Mouse (Mus musculus) MEL (cell line): ENCODE measurements at regions not wholly inside any gene's neighbourhood (a gene's known extent, or its start where the extent isn't known, plus 50 kb on each side); places are given as distances from the start of the nearest gene placed in this dataset.

ENCODE experiments used
- DNase-seq: peaks from one replicate; pipeline ENCODE4 v3.0.0; 2011; ENCODE audit warnings: low read depth, low spot score
- H3K27ac ChIP-seq: 2 replicates; pipeline ENCODE4 v1.5.1; 2012; ENCODE audit warnings: low read depth, mild to moderate bottlenecking, control low read depth, low read length, moderate library complexity; ENCODE audit not compliant: control insufficient read depth
- H3K27me3 ChIP-seq, 2 experiments: fragments of 150-350 bp in 1 of 2; sonication (generic) in 1 of 2; 2 replicates each; pipeline ENCODE4 v1.6.1; 2012; ENCODE audit warnings: low read length in 2 of 2, mild to moderate bottlenecking in 2 of 2, improper control_type of control experiment in 1 of 2, moderate library complexity in 1 of 2; ENCODE audit not compliant: insufficient read depth in 2 of 2, control insufficient read depth in 1 of 2
- H3K36me3 ChIP-seq, 2 experiments: 2 replicates each; pipeline ENCODE4 v1.6.1; 2012 to 2014; ENCODE audit warnings: low read length in 2 of 2, improper control_type of control experiment in 1 of 2, inconsistent platforms in 1 of 2, mild to moderate bottlenecking in 1 of 2; ENCODE audit not compliant: insufficient read depth in 2 of 2, control insufficient read depth in 1 of 2
- H3K4me1 ChIP-seq, 2 experiments: fragments of 150-350 bp in 1 of 2; sonication (generic) in 1 of 2; 2 replicates each; pipeline ENCODE4 v1.6.1; 2012; ENCODE audit warnings: low read length in 2 of 2, improper control_type of control experiment in 1 of 2, mild to moderate bottlenecking in 1 of 2; ENCODE audit not compliant: insufficient read depth in 2 of 2, control insufficient read depth in 1 of 2
- H3K4me3 ChIP-seq, 2 experiments: fragments of 150-350 bp in 1 of 2; sonication (generic) in 1 of 2; 2 replicates each; pipeline ENCODE4 v1.5.1; 2012; ENCODE audit warnings: low read depth in 2 of 2, low read length in 2 of 2, mild to moderate bottlenecking in 2 of 2, moderate library complexity in 2 of 2, control low read depth in 1 of 2, improper control_type of control experiment in 1 of 2; ENCODE audit not compliant: control insufficient read depth in 1 of 2, insufficient read depth in 1 of 2
- H3K79me2 ChIP-seq: 2 replicates; pipeline ENCODE4 v1.6.1; 2012; ENCODE audit warnings: mild to moderate bottlenecking, low read length, moderate library complexity; ENCODE audit not compliant: control insufficient read depth, poor library complexity, insufficient read depth
- H3K9ac ChIP-seq: 2 replicates; pipeline ENCODE4 v1.6.1; 2012; ENCODE audit warnings: low read depth, mild to moderate bottlenecking, control low read depth, low read length, moderate library complexity; ENCODE audit not compliant: control insufficient read depth, poor library complexity, severe bottlenecking
- H3K9me3 ChIP-seq: fragments of 150-350 bp; sonication (generic); replicated peaks from 2 replicates; pipeline ENCODE4 v1.6.1; 2012; ENCODE audit warnings: mild to moderate bottlenecking, low read length, improper control_type of control experiment, moderate library complexity; ENCODE audit not compliant: insufficient read depth
- CTCF ChIP-seq, 3 experiments: IDR thresholded peaks in 2 of 3; conservative IDR thresholded peaks in 1 of 3; 2 replicates each; pipeline ENCODE4 v1.5.1; 2011 to 2012; ENCODE audit warnings: low read length in 3 of 3, low read depth in 2 of 3, mild to moderate bottlenecking in 2 of 3, improper control_type of control experiment in 1 of 3, inconsistent platforms in 1 of 3, mixed read lengths in 1 of 3, moderate library complexity in 1 of 3; ENCODE audit not compliant: control insufficient read depth in 1 of 3, insufficient read depth in 1 of 3, poor library complexity in 1 of 3, severe bottlenecking in 1 of 3
- ELF1 ChIP-seq: IDR thresholded peaks from 2 replicates; pipeline ENCODE4 v1.6.1; 2014; ENCODE audit warnings: low read depth, mild to moderate bottlenecking, inconsistent platforms, low read length, improper control_type of control experiment, moderate library complexity
- EP300 ChIP-seq, 2 experiments: IDR thresholded peaks; 2 replicates each; pipeline ENCODE4 v1.6.1; 2011; ENCODE audit warnings: improper control_type of control experiment in 2 of 2, low read length in 2 of 2, low read depth in 1 of 2, mild to moderate bottlenecking in 1 of 2
- ETS1 ChIP-seq: IDR thresholded peaks from 2 replicates; pipeline ENCODE4 v1.6.1; 2012; ENCODE audit warnings: low read depth, mild to moderate bottlenecking, inconsistent platforms, low read length, improper control_type of control experiment, moderate library complexity
- GABPA ChIP-seq: IDR thresholded peaks from 2 replicates; pipeline ENCODE4 v1.6.1; 2012; ENCODE audit warnings: low read depth, mild to moderate bottlenecking, inconsistent platforms, low read length, improper control_type of control experiment, moderate library complexity
- HCFC1 ChIP-seq: IDR thresholded peaks from 2 replicates; pipeline ENCODE4 v1.6.1; 2012; ENCODE audit warnings: low read depth, mild to moderate bottlenecking, inconsistent platforms, low read length, improper control_type of control experiment, moderate library complexity
- JUND ChIP-seq: IDR thresholded peaks from 2 replicates; pipeline ENCODE4 v1.6.1; 2011; ENCODE audit warnings: low read depth, mild to moderate bottlenecking, improper control_type of control experiment, low read length
- KAT2A ChIP-seq: conservative IDR thresholded peaks from 2 replicates; pipeline ENCODE4 v1.6.1; 2012; ENCODE audit warnings: low read depth, low read length, improper control_type of control experiment, inconsistent platforms
- MAFK ChIP-seq: IDR thresholded peaks from 2 replicates; pipeline ENCODE4 v1.6.1; 2011; ENCODE audit warnings: low read depth, mild to moderate bottlenecking, low read length, improper control_type of control experiment, borderline replicate concordance
- MEF2A ChIP-seq: IDR thresholded peaks from 2 replicates; pipeline ENCODE4 v1.6.1; 2014; ENCODE audit warnings: low read depth, mild to moderate bottlenecking, inconsistent platforms, low read length, improper control_type of control experiment; ENCODE audit not compliant: poor library complexity, insufficient replicate concordance, severe bottlenecking; ENCODE audit errors: extremely low read depth
- MYC ChIP-seq: IDR thresholded peaks from 2 replicates; pipeline ENCODE4 v1.6.1; 2011; ENCODE audit warnings: low read depth, mild to moderate bottlenecking, low read length, improper control_type of control experiment, moderate library complexity
- NELFE ChIP-seq: IDR thresholded peaks from 2 replicates; pipeline ENCODE4 v1.6.1; 2011; ENCODE audit warnings: low read depth, low read length, improper control_type of control experiment
- POLR2A ChIP-seq, 2 experiments: IDR thresholded peaks; 2 replicates each; pipeline ENCODE4 v1.6.1; 2011 to 2012; ENCODE audit warnings: low read length in 2 of 2, mild to moderate bottlenecking in 2 of 2, control low read depth in 1 of 2, improper control_type of control experiment in 1 of 2, low read depth in 1 of 2, moderate library complexity in 1 of 2; ENCODE audit not compliant: control insufficient read depth in 1 of 2, insufficient read depth in 1 of 2, poor library complexity in 1 of 2
- POLR2AphosphoS5 ChIP-seq: IDR thresholded peaks from 2 replicates; pipeline ENCODE4 v1.6.1; 2012; ENCODE audit warnings: low read depth, borderline replicate concordance, mild to moderate bottlenecking, inconsistent platforms, low read length, moderate library complexity, mixed read lengths
- RAD21 ChIP-seq: IDR thresholded peaks from 2 replicates; pipeline ENCODE4 v1.6.1; 2011; ENCODE audit warnings: mild to moderate bottlenecking, low read depth, low read length, improper control_type of control experiment
- SMC3 ChIP-seq: IDR thresholded peaks from 2 replicates; pipeline ENCODE4 v1.6.1; 2011; ENCODE audit warnings: low read depth, low read length, improper control_type of control experiment
- TAL1 ChIP-seq: IDR thresholded peaks from 2 replicates; pipeline ENCODE4 v1.6.1; 2012; ENCODE audit warnings: mild to moderate bottlenecking, inconsistent platforms, low read length, moderate library complexity, mixed read lengths
- TBP ChIP-seq: IDR thresholded peaks from 2 replicates; pipeline ENCODE4 v1.8.0; 2011; ENCODE audit warnings: low read depth, low read length, improper control_type of control experiment
- TCF12 ChIP-seq: IDR thresholded peaks from 2 replicates; pipeline ENCODE4 v1.6.1; 2014; ENCODE audit warnings: low read depth, mild to moderate bottlenecking, inconsistent platforms, low read length, improper control_type of control experiment, moderate library complexity
- USF1 ChIP-seq: IDR thresholded peaks from 2 replicates; pipeline ENCODE4 v1.6.1; 2014; ENCODE audit warnings: low read depth, mild to moderate bottlenecking, inconsistent platforms, low read length, improper control_type of control experiment, moderate library complexity
- ZC3H11A ChIP-seq: IDR thresholded peaks from 2 replicates; pipeline ENCODE4 v1.6.1; 2012; ENCODE audit warnings: low read depth, mild to moderate bottlenecking, inconsistent platforms, low read length, improper control_type of control experiment
- ZKSCAN1 ChIP-seq: IDR thresholded peaks from 2 replicates; pipeline ENCODE4 v1.6.1; 2012; ENCODE audit warnings: low read depth, mild to moderate bottlenecking, inconsistent platforms, low read length, improper control_type of control experiment, moderate library complexity
- ZMIZ1 ChIP-seq: IDR thresholded peaks from 2 replicates; pipeline ENCODE4 v1.6.1; 2012; ENCODE audit warnings: low read depth, mild to moderate bottlenecking, inconsistent platforms, low read length, improper control_type of control experiment, moderate library complexity
- ZNF384 ChIP-seq: IDR thresholded peaks from 2 replicates; pipeline ENCODE4 v1.6.1; 2012; ENCODE audit warnings: low read depth, mild to moderate bottlenecking, inconsistent platforms, low read length, improper control_type of control experiment

GRCm38 (mm10) chr19:6610051-6610450 is 67.2 kb upstream of the Slc22a12 start:
- Histone ChIP-seq H3K4me1 (no peaks in the 10 kb centered on the region; a peak in 1 of 4 replicates), H3K79me2 (no peaks in the 10 kb centered on the region), H3K36me3 (no peaks in the 10 kb centered on the region), H3K27me3 (no peaks in the 10 kb centered on the region; a peak in 3 of 4 replicates), H3K9me3 (no peaks in the 10 kb centered on the region), H3K27ac (no peak overlapping the region), H3K4me3 (no peak overlapping the region), H3K9ac (no peak overlapping the region)
- TF ChIP-seq ETS1 (no peak), ZKSCAN1 (no peak), GABPA (no peak), TAL1 (no peak), JUND (no peak), USF1 (no peak), RAD21 (no peak), EP300 (IDR thresholded peaks at IDR 0.05; ENCODE audit: low read depth in 1 of 2, low read length in 2 of 2) (no peak), ELF1 (no peak), NELFE (no peak), CTCF (IDR thresholded peaks at IDR 0.05 in 2 of 3, conservative IDR thresholded peaks at IDR 0.05 in 1 of 3; ENCODE audit: control insufficient read depth in 1 of 3, insufficient read depth in 1 of 3, low read depth in 2 of 3, low read length in 3 of 3, poor library complexity in 1 of 3, severe bottlenecking in 1 of 3) (no peak), TBP (no peak)
- no peak for DNase-seq

GRCm38 (mm10) chr19:6607501-6607900 is 64.7 kb upstream of the Slc22a12 start:
- Histone ChIP-seq H3K27ac (no peak overlapping the region), H3K36me3 (no peaks in the 10 kb centered on the region), H3K4me1 (no peaks in the 10 kb centered on the region; a peak in 1 of 4 replicates), H3K4me3 (no peak overlapping the region), H3K27me3 (peaks cover 0 to 3% of the 10 kb centered on the region in 2 experiments; a peak in 3 of 4 replicates), H3K9me3 (no peaks in the 10 kb centered on the region), H3K79me2 (no peaks in the 10 kb centered on the region), H3K9ac (no peak overlapping the region)
- DNase-seq, result peak; percentile 25
- TF ChIP-seq ZMIZ1, result no peak
- TF ChIP-seq POLR2A (IDR thresholded peaks at IDR 0.05; ENCODE audit: control insufficient read depth in 1 of 2, insufficient read depth in 1 of 2, low read depth in 1 of 2, low read length in 2 of 2, poor library complexity in 1 of 2), result no peak
- TF ChIP-seq CTCF (IDR thresholded peaks at IDR 0.05 in 2 of 3, conservative IDR thresholded peaks at IDR 0.05 in 1 of 3; ENCODE audit: control insufficient read depth in 1 of 3, insufficient read depth in 1 of 3, low read depth in 2 of 3, low read length in 3 of 3, poor library complexity in 1 of 3, severe bottlenecking in 1 of 3), result peak in 2 of 3 experiments; percentile 46 to 50; a peak in 5 of 6 replicates
- no peak for TF ChIP-seq TCF12
- TF ChIP-seq KAT2A, result no peak
- no peak for TF ChIP-seq NELFE
- TF ChIP-seq MAFK, result no peak
- no peak for TF ChIP-seq HCFC1
- TF ChIP-seq ZC3H11A, result peak; percentile 32; the same call in 1 of the 2 replicates
- peak; percentile 45 for TF ChIP-seq RAD21
- TF ChIP-seq JUND, result no peak
- no peak for TF ChIP-seq ZKSCAN1
- TF ChIP-seq TAL1, result no peak
- TF ChIP-seq MYC, result no peak
- no peak for TF ChIP-seq POLR2AphosphoS5
- TF ChIP-seq MEF2A, result no peak
- no peak for TF ChIP-seq TBP
- TF ChIP-seq ZNF384, result no peak
- peak; percentile 57 for TF ChIP-seq SMC3
- TF ChIP-seq EP300 (IDR thresholded peaks at IDR 0.05; ENCODE audit: low read depth in 1 of 2, low read length in 2 of 2), result no peak
